Mouse (Mus musculus): Measurements from ENCODE around the gene Frem1. TPM values are rescaled to one million over a fixed set of nuclear protein-coding genes. Genes with fewer than 3 reads are reported as not detected.

Frem1 gene
- polyA plus RNA-seq, 1 experiment, result 2.4 TPM

GRCm38 (mm10) chr4:83032780-83033179, 19.4 kb downstream of the Frem1 start:
- no peak overlapping the region for H3K27ac ChIP-seq (ENCODE audit: insufficient read depth, low read length)
- TF ChIP-seq POLR2A (IDR thresholded peaks at IDR 0.05; ENCODE audit: low read depth, low read length) (no peak), CTCF (IDR thresholded peaks at IDR 0.05; ENCODE audit: extremely low read depth, insufficient read depth, insufficient read length, insufficient replicate concordance) (no peak)
- 81% methylated on average over 1 of the region's 1 CpGs for WGBS
- no peak for DNase-seq (ENCODE audit: low read depth in 1 of 2, low spot score in 2 of 2)
- H3K36me3 ChIP-seq (ENCODE audit: control insufficient read depth, insufficient read depth, low read length), result no peaks in the 10 kb centered on the region
- H3K4me1 ChIP-seq (ENCODE audit: control insufficient read depth, insufficient read depth, insufficient read length), result no peaks in the 10 kb centered on the region
- H3K4me3 ChIP-seq (ENCODE audit: extremely low read depth, insufficient read depth, insufficient read length), result no peak overlapping the region
- H3K27me3 ChIP-seq (ENCODE audit: control insufficient read depth, insufficient read depth, low read length), result no peaks in the 10 kb centered on the region

DNA sequence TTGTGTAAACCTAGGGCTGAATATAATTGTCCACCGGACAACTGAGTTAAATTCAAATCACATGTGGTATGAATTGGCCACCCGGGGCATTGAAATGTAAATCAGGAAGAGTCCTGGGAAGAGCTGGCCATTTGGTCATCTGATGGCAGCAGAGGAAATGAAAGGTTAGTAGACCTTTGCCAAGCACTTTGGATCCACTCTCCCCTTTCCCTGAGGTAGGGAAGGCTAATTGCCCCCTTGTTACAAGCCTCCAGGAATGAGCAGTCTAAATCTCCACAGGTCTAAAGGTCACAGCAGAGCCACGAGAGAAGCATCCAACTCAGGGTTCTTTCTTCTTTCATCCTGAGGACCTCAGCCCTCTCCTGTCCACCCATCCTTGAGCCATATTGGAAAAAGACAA, 20.5 kb downstream of the Frem1 start:
- WGBS, result 84% methylated on average over 3 of the region's 3 CpGs
- no peaks in the 10 kb centered on the region for H3K4me1 ChIP-seq (ENCODE audit: control insufficient read depth, insufficient read depth, insufficient read length)
- no peak for DNase-seq (ENCODE audit: low read depth in 1 of 2, low spot score in 2 of 2)
- no peaks in the 10 kb centered on the region for H3K27me3 ChIP-seq (ENCODE audit: control insufficient read depth, insufficient read depth, low read length)
- H3K36me3 ChIP-seq (ENCODE audit: control insufficient read depth, insufficient read depth, low read length), result no peaks in the 10 kb centered on the region
- TF ChIP-seq POLR2A (IDR thresholded peaks at IDR 0.05; ENCODE audit: low read depth, low read length), result no peak
- TF ChIP-seq CTCF (IDR thresholded peaks at IDR 0.05; ENCODE audit: extremely low read depth, insufficient read depth, insufficient read length, insufficient replicate concordance), result no peak
- no peak overlapping the region for H3K4me3 ChIP-seq (ENCODE audit: extremely low read depth, insufficient read depth, insufficient read length)
- no peak overlapping the region for H3K27ac ChIP-seq (ENCODE audit: insufficient read depth, low read length)

DNA sequence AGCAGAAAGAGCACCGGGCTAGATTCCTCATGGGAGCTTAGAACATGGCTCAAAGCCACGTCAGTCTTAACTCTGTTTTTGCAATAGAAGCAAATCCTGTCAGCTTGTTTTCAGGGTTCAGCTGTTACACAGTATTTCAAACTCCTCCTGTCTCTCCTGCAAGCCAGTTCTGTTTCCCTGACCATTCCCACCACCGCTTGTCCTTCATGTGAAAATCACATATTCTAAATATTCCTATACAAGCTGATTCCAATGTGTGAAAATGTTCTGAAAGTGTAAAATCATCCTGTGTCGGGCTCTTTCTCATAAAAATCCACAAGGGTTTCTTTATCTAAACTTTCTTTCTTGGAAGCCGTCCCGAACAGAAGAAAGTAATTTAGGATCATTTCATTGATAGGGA, 22.0 kb downstream of the Frem1 start:
- 83% methylated on average over 6 of the region's 6 CpGs for WGBS
- H3K36me3 ChIP-seq (ENCODE audit: control insufficient read depth, insufficient read depth, low read length), result no peaks in the 10 kb centered on the region
- H3K4me3 ChIP-seq (ENCODE audit: extremely low read depth, insufficient read depth, insufficient read length), result no peak overlapping the region
- DNase-seq (ENCODE audit: low read depth in 1 of 2, low spot score in 2 of 2), result no peak
- no peak overlapping the region for H3K27ac ChIP-seq (ENCODE audit: insufficient read depth, low read length)
- no peaks in the 10 kb centered on the region for H3K27me3 ChIP-seq (ENCODE audit: control insufficient read depth, insufficient read depth, low read length)
- no peak for TF ChIP-seq CTCF (IDR thresholded peaks at IDR 0.05; ENCODE audit: extremely low read depth, insufficient read depth, insufficient read length, insufficient replicate concordance)
- TF ChIP-seq POLR2A (IDR thresholded peaks at IDR 0.05; ENCODE audit: low read depth, low read length), result no peak
- no peaks in the 10 kb centered on the region for H3K4me1 ChIP-seq (ENCODE audit: control insufficient read depth, insufficient read depth, insufficient read length)

- no peaks in the 10 kb centered on the region for H3K4me1 ChIP-seq (ENCODE audit: control insufficient read depth, insufficient read depth, insufficient read length)
- no peak for DNase-seq (ENCODE audit: low read depth in 1 of 2, low spot score in 2 of 2)
- no peak overlapping the region for H3K4me3 ChIP-seq (ENCODE audit: extremely low read depth, insufficient read depth, insufficient read length)
- 76% methylated on average over 15 of the region's 15 CpGs for WGBS
- no peak overlapping the region for H3K27ac ChIP-seq (ENCODE audit: insufficient read depth, low read length)
- no peaks in the 10 kb centered on the region for H3K36me3 ChIP-seq (ENCODE audit: control insufficient read depth, insufficient read depth, low read length)
- H3K27me3 ChIP-seq (ENCODE audit: control insufficient read depth, insufficient read depth, low read length), result no peaks in the 10 kb centered on the region
- TF ChIP-seq CTCF (IDR thresholded peaks at IDR 0.05; ENCODE audit: extremely low read depth, insufficient read depth, insufficient read length, insufficient replicate concordance) (no peak), POLR2A (IDR thresholded peaks at IDR 0.05; ENCODE audit: low read depth, low read length) (no peak)
Measured at GRCm38 (mm10) chr4:83020759-83021555, 31.2 kb downstream of the Frem1 start.

GRCm38 (mm10) chr4:83018111-83019105, 33.7 kb downstream of the Frem1 start:
- H3K27me3 ChIP-seq (ENCODE audit: control insufficient read depth, insufficient read depth, low read length), result no peaks in the 10 kb centered on the region
- no peak overlapping the region for H3K4me3 ChIP-seq (ENCODE audit: extremely low read depth, insufficient read depth, insufficient read length)
- DNase-seq (ENCODE audit: low read depth in 1 of 2, low spot score in 2 of 2), result no peak
- no peaks in the 10 kb centered on the region for H3K4me1 ChIP-seq (ENCODE audit: control insufficient read depth, insufficient read depth, insufficient read length)
- TF ChIP-seq POLR2A (IDR thresholded peaks at IDR 0.05; ENCODE audit: low read depth, low read length) (no peak), CTCF (IDR thresholded peaks at IDR 0.05; ENCODE audit: extremely low read depth, insufficient read depth, insufficient read length, insufficient replicate concordance) (no peak)
- no peaks in the 10 kb centered on the region for H3K36me3 ChIP-seq (ENCODE audit: control insufficient read depth, insufficient read depth, low read length)
- H3K27ac ChIP-seq (ENCODE audit: insufficient read depth, low read length), result no peak overlapping the region
- WGBS, result 82% methylated on average over 8 of the region's 8 CpGs

DNA sequence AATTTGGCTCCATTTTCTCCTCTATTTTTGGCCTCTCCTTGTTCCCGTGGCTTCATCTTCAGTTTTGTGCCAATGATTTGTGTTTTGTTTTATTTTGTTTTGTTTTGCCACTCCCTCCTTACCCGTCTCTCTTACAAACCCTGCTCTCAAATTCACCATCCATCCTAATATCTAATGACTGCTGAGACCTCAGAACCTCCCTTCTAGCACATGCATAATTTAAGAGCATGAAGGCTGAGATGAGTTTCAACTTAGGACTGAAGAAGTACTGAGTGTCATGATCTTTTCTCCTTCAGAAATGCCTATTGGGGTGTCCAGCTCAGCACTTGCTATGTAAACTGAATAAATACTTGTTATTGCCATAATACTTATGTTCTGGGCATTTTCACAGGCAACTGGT, 37.6 kb downstream of the Frem1 start:
- no peak for TF ChIP-seq POLR2A (IDR thresholded peaks at IDR 0.05; ENCODE audit: low read depth, low read length)
- TF ChIP-seq CTCF (IDR thresholded peaks at IDR 0.05; ENCODE audit: extremely low read depth, insufficient read depth, insufficient read length, insufficient replicate concordance), result no peak
- no peaks in the 10 kb centered on the region for H3K4me1 ChIP-seq (ENCODE audit: control insufficient read depth, insufficient read depth, insufficient read length)
- no peaks in the 10 kb centered on the region for H3K27me3 ChIP-seq (ENCODE audit: control insufficient read depth, insufficient read depth, low read length)
- 85% methylated on average over 2 of the region's 2 CpGs for WGBS
- H3K4me3 ChIP-seq (ENCODE audit: extremely low read depth, insufficient read depth, insufficient read length), result no peak overlapping the region
- H3K27ac ChIP-seq (ENCODE audit: insufficient read depth, low read length), result no peak overlapping the region
- H3K36me3 ChIP-seq (ENCODE audit: control insufficient read depth, insufficient read depth, low read length), result no peaks in the 10 kb centered on the region
- DNase-seq (ENCODE audit: low read depth in 1 of 2, low spot score in 2 of 2), result no peak

All from spleen, adult 2 months (tissue).